Mouse (Mus musculus): ENCODE data around the gene Ccdc187.

Gene Ccdc187

GRCm38 (mm10) chr2:26316576-26317246 is 22.4 kb upstream of the Ccdc187 start:
- no peak for DNase-seq (ENCODE audit: low spot score)

- DNase-seq (ENCODE audit: low spot score), result peak; percentile 54
Observed at GRCm38 (mm10) chr2:26315925-26316311, 21.6 kb upstream of the Ccdc187 start.

GRCm38 (mm10) chr2:26315072-26315924 is 20.9 kb upstream of the Ccdc187 start, which contains the start of gene Gpsm1:
Gpsm1 (plus strand) TSS chr2:26315515.
- peak; percentile 68 for DNase-seq (ENCODE audit: low spot score)

- peak; percentile 46 for DNase-seq (ENCODE audit: low spot score)
Observed at GRCm38 (mm10) chr2:26314281-26315071, 20.1 kb upstream of the Ccdc187 start.

- no peak for DNase-seq (ENCODE audit: low spot score)
Observed at GRCm38 (mm10) chr2:26313394-26313793, 19.0 kb upstream of the Ccdc187 start.

- no peak for DNase-seq (ENCODE audit: low spot score)
Observed at GRCm38 (mm10) chr2:26312812-26313211, 18.5 kb upstream of the Ccdc187 start.

GRCm38 (mm10) chr2:26311936-26312335 is 17.6 kb upstream of the Ccdc187 start:
- DNase-seq (ENCODE audit: low spot score), result no peak

- DNase-seq (ENCODE audit: low spot score), result no peak
Observed at GRCm38 (mm10) chr2:26309739-26310138, 15.4 kb upstream of the Ccdc187 start.

GRCm38 (mm10) chr2:26306702-26307101 is 12.3 kb upstream of the Ccdc187 start:
- no peak for DNase-seq (ENCODE audit: low spot score)

- no peak for DNase-seq (ENCODE audit: low spot score)
Observed at GRCm38 (mm10) chr2:26305555-26305954, 11.2 kb upstream of the Ccdc187 start.

- no peak for DNase-seq (ENCODE audit: low spot score)
Observed at GRCm38 (mm10) chr2:26304711-26305110, 10.4 kb upstream of the Ccdc187 start.

GRCm38 (mm10) chr2:26302005-26302503 is 7.7 kb upstream of the Ccdc187 start:
- no peak for DNase-seq (ENCODE audit: low spot score)

GRCm38 (mm10) chr2:26300808-26301174 is 6.4 kb upstream of the Ccdc187 start:
- DNase-seq (ENCODE audit: low spot score), result peak; percentile 86

GRCm38 (mm10) chr2:26300161-26300807 is 5.9 kb upstream of the Ccdc187 start:
- no peak for DNase-seq (ENCODE audit: low spot score)

GRCm38 (mm10) chr2:26299336-26299735 is 5.0 kb upstream of the Ccdc187 start:
- no peak for DNase-seq (ENCODE audit: low spot score)

GRCm38 (mm10) chr2:26298856-26299230 is 4.5 kb upstream of the Ccdc187 start:
- no peak for DNase-seq (ENCODE audit: low spot score)

GRCm38 (mm10) chr2:26298208-26298855 is 4.0 kb upstream of the Ccdc187 start:
- no peak for DNase-seq (ENCODE audit: low spot score)

- DNase-seq (ENCODE audit: low spot score), result no peak
Observed at GRCm38 (mm10) chr2:26296606-26297195, 2.3 kb upstream of the Ccdc187 start.

GRCm38 (mm10) chr2:26290133-26290532 is 4.2 kb downstream of the Ccdc187 start:
- no peak for DNase-seq (ENCODE audit: low spot score)

GRCm38 (mm10) chr2:26286391-26286790 is 8.0 kb downstream of the Ccdc187 start:
- no peak for DNase-seq (ENCODE audit: low spot score)

GRCm38 (mm10) chr2:26285804-26286203 is 8.6 kb downstream of the Ccdc187 start:
- no peak for DNase-seq (ENCODE audit: low spot score)

Measured in ovary, postnatal 14 days (tissue).